Mouse (Mus musculus): ENCODE measurements at regions not wholly inside any gene's neighbourhood (a gene's known extent, or its start where the extent isn't known, plus 50 kb on each side); places are given as distances from the start of the nearest gene placed in this dataset.

DNA sequence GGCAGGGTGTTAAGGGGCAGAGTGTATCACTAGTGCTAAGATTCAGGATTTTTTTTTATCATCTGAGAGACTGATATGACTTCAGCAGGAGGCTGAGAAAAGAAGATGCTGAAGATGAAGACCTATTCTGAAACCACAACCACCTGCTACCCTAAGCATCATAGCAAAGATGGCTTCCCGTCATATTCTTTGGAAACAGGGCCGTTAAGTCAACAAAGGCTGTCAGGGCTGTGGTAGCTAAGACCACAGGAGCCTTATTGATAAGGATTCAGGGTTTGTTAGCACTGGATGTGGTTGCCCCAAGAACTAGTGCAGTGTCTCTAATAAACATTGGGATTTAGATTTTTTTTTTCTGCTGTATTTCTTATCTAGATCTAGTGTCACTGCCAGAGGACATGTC lies 56.7 kb upstream of the Rasgrp1 start:
- no peaks in the 10 kb centered on the region for H3K27me3 ChIP-seq (replicated peaks; ENCODE audit: control insufficient read depth, insufficient read depth, low read length)
- no peak overlapping the region for H3K4me3 ChIP-seq (ENCODE audit: low read depth, low read length)
- WGBS = 68% methylated on average over 2 of the region's 2 CpGs
- ATAC-seq = no peak
- no peaks in the 10 kb centered on the region for H3K4me1 ChIP-seq (ENCODE audit: control insufficient read depth, insufficient read depth, low read length)
- no peak overlapping the region for H3K4me2 ChIP-seq (ENCODE audit: low read length)
- no peak for DNase-seq (ENCODE audit: low spot score)
- no peak overlapping the region for H3K9ac ChIP-seq (ENCODE audit: low read length)
- H3K27ac ChIP-seq (ENCODE audit: low read depth, low read length) = no peak overlapping the region
- no peaks in the 10 kb centered on the region for H3K36me3 ChIP-seq (ENCODE audit: control insufficient read depth, insufficient read depth, low read length)
- no peaks in the 10 kb centered on the region for H3K9me3 ChIP-seq (replicated peaks; ENCODE audit: control insufficient read depth, low read length)

DNA sequence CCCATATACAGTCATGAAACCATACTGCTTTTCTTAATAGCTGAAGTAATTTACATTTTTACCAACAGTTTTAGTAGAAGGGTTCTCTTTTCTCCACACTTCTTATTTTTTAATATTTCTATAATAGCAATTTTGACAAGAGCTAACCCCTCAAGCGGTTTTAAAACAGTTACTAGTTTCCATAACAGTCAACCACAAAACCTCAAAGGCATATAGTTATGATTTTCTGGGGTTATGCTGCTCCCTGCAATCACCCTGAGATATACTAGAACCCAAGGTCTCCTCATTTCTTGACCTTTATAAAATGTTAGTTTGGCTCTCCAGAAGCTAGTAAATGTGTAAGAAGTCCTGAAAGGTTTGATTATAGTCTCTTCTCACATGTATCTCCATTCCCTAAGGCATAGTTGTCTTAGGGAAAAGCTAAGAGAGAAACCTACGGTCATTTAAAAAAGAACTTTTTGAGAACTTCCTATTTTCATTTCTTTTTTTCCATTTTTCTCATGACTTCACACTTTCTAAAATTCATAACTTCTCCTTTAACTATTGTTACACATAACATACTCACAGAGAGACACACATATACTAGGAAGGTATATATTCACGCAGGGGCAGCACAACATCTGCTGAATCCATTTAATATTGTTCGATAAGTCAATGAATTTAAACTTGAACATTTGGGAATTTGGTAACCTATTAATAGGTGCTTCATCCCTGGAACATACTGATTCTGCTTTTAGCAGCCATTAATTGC lies 60.8 kb upstream of the Rasgrp1 start:
- no peak for DNase-seq (ENCODE audit: low spot score)
- no peak overlapping the region for H3K9ac ChIP-seq (ENCODE audit: low read length)
- ATAC-seq = no peak
- WGBS = 94% methylated on average over 4 of the region's 4 CpGs
- no peaks in the 10 kb centered on the region for H3K36me3 ChIP-seq (ENCODE audit: control insufficient read depth, insufficient read depth, low read length)
- H3K27ac ChIP-seq (ENCODE audit: low read depth, low read length) = no peak overlapping the region
- no peaks in the 10 kb centered on the region for H3K27me3 ChIP-seq (replicated peaks; ENCODE audit: control insufficient read depth, insufficient read depth, low read length)
- H3K4me3 ChIP-seq (ENCODE audit: low read depth, low read length) = no peak overlapping the region
- H3K4me2 ChIP-seq (ENCODE audit: low read length) = no peak overlapping the region
- no peaks in the 10 kb centered on the region for H3K4me1 ChIP-seq (ENCODE audit: control insufficient read depth, insufficient read depth, low read length)
- H3K9me3 ChIP-seq (replicated peaks; ENCODE audit: control insufficient read depth, low read length) = no peaks in the 10 kb centered on the region

DNA sequence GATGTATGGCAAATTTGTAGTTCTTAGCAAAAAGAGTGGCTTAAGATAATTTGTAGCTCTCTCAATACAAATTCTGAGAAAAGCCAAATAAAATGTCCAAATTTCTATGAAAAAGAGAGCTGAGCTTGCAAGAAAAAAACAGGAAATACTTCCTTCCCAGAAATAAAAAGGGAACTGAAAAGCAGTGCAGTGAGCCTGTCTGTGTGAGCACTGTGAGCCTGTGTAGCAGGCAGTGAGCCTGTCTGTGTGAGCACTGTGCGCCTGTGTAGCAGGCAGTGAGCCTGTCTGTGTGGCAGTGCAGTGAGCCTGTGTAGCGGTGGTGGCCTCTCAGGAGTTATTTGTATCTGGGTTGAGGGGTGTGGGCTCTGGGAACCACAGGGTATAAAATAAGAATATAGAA lies 62.7 kb upstream of the Rasgrp1 start:
- no peak overlapping the region for H3K4me3 ChIP-seq (ENCODE audit: low read depth, low read length)
- no peak overlapping the region for H3K27ac ChIP-seq (ENCODE audit: low read depth, low read length)
- no peaks in the 10 kb centered on the region for H3K9me3 ChIP-seq (replicated peaks; ENCODE audit: control insufficient read depth, low read length)
- WGBS = 20% methylated on average over 2 of the region's 2 CpGs
- H3K4me1 ChIP-seq (ENCODE audit: control insufficient read depth, insufficient read depth, low read length) = no peaks in the 10 kb centered on the region
- H3K36me3 ChIP-seq (ENCODE audit: control insufficient read depth, insufficient read depth, low read length) = no peaks in the 10 kb centered on the region
- H3K4me2 ChIP-seq (ENCODE audit: low read length) = no peak overlapping the region
- H3K9ac ChIP-seq (ENCODE audit: low read length) = no peak overlapping the region
- H3K27me3 ChIP-seq (replicated peaks; ENCODE audit: control insufficient read depth, insufficient read depth, low read length) = no peaks in the 10 kb centered on the region
- DNase-seq (ENCODE audit: low spot score) (no peak), ATAC-seq (no peak)

DNA sequence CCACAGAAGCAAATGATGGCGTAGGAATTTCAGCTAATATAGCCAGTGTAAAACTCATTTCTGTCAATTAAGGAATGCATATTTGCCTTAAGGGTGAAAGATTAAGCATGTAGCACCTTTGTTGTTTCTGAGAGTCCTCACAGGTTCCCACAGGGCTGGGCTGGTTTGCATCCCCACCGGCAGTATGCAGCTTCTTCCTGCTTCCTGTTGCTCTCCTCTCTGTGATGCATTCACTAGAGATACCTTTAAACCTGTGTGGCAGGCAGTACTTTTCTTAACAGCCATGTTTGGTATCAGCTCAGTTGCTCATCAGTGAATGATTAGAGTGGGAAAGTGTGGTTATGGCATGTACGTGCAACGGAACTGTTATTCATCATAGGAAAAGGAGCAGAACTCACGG lies 65.4 kb upstream of the Rasgrp1 start:
- 84% methylated on average over 5 of the region's 5 CpGs for WGBS

DNA sequence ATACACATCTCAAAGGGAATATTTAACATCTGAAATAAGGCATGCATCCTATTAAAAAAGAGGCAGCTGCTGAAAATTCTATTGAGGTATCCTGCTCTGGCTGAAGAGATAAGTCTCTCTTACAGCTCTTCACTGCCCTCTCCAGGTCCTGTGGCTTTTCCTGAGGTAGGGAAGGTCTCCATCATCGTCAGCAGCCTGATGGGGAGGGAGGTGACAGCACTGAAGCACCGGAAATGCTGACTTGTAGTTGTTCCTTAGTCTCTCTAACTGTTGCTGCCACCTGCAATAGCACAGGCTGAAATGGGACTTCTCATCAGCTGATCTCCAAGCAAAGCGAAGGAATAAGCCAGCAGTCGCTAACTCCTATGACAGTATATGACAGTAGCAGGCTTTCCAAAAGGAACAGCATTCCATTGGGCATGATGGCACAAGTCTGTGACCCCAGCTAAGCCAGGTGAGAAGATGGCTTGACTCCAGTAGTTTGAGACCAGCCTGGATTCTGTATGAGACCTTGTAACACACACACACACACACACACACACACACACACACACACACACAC lies 69.3 kb upstream of the Rasgrp1 start:
- Histone ChIP-seq H3K27me3 (replicated peaks; ENCODE audit: control insufficient read depth, insufficient read depth, low read length) (no peaks in the 10 kb centered on the region), H3K4me1 (ENCODE audit: control insufficient read depth, insufficient read depth, low read length) (no peaks in the 10 kb centered on the region), H3K9me3 (replicated peaks; ENCODE audit: control insufficient read depth, low read length) (no peaks in the 10 kb centered on the region), H3K4me3 (ENCODE audit: low read depth, low read length) (no peak overlapping the region), H3K27ac (ENCODE audit: low read depth, low read length) (no peak overlapping the region), H3K4me2 (ENCODE audit: low read length) (no peak overlapping the region), H3K9ac (ENCODE audit: low read length) (no peak overlapping the region), H3K36me3 (ENCODE audit: control insufficient read depth, insufficient read depth, low read length) (no peaks in the 10 kb centered on the region)
- 55% methylated on average over 4 of the region's 4 CpGs for WGBS
- ATAC-seq = no peak
- DNase-seq (ENCODE audit: low spot score) = peak; percentile 25

More for the DNA sequence above, 65.4 kb upstream of the Rasgrp1 start:
- no peak overlapping the region for H3K4me2 ChIP-seq (ENCODE audit: low read length)
- no peaks in the 10 kb centered on the region for H3K4me1 ChIP-seq (ENCODE audit: control insufficient read depth, insufficient read depth, low read length)
- H3K27ac ChIP-seq (ENCODE audit: low read depth, low read length) = no peak overlapping the region
- ATAC-seq = no peak
- H3K9me3 ChIP-seq (replicated peaks; ENCODE audit: control insufficient read depth, low read length) = no peaks in the 10 kb centered on the region
- H3K36me3 ChIP-seq (ENCODE audit: control insufficient read depth, insufficient read depth, low read length) = no peaks in the 10 kb centered on the region
- no peak overlapping the region for H3K4me3 ChIP-seq (ENCODE audit: low read depth, low read length)
- H3K27me3 ChIP-seq (replicated peaks; ENCODE audit: control insufficient read depth, insufficient read depth, low read length) = no peaks in the 10 kb centered on the region
- DNase-seq (ENCODE audit: low spot score) = no peak
- H3K9ac ChIP-seq (ENCODE audit: low read length) = no peak overlapping the region

DNA sequence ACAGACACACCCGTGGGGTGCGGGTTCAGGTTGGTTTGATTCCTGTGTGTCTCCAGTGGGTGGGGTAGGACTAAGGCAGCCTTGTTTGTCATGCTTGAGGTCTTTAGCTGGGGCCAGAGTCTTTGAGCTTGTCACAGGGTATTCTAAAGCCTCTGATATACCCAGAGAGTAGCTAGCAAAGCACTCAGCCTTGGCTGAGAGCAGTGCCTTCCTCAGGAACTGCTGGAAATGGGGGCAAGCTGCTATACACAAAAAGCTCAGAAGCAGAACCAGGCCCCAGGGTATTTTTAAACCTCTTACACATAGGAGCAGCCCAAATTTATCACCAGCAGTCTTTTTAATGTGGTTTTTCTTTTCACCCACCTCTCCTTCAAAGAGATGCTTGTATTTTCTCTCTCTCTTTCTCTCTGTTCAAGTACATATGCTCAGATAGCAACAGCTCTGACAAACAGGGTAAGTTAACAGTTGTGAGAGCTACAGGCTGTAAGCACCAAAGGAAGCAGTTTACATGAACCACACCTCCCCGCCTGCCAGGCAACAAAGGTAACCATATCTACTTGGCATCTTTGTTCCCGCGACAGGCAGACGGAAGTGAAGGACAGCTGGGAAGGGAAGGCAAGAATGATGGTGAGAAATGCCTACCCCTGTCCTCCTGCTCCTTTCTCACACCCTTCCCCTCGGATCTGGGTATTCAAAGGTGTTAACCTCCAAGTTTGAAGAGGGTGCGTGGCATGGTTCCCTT lies 74.6 kb upstream of the Rasgrp1 start:
- 85% methylated on average over 8 of the region's 8 CpGs for WGBS
- no peak overlapping the region for H3K9ac ChIP-seq (ENCODE audit: low read length)
- no peaks in the 10 kb centered on the region for H3K9me3 ChIP-seq (replicated peaks; ENCODE audit: control insufficient read depth, low read length)
- H3K4me1 ChIP-seq (ENCODE audit: control insufficient read depth, insufficient read depth, low read length) = no peaks in the 10 kb centered on the region
- ATAC-seq (no peak), DNase-seq (ENCODE audit: low spot score) (no peak)
- H3K4me2 ChIP-seq (ENCODE audit: low read length) = no peak overlapping the region
- H3K36me3 ChIP-seq (ENCODE audit: control insufficient read depth, insufficient read depth, low read length) = no peaks in the 10 kb centered on the region
- no peak overlapping the region for H3K27ac ChIP-seq (ENCODE audit: low read depth, low read length)
- H3K4me3 ChIP-seq (ENCODE audit: low read depth, low read length) = no peak overlapping the region
- no peaks in the 10 kb centered on the region for H3K27me3 ChIP-seq (replicated peaks; ENCODE audit: control insufficient read depth, insufficient read depth, low read length)

DNA sequence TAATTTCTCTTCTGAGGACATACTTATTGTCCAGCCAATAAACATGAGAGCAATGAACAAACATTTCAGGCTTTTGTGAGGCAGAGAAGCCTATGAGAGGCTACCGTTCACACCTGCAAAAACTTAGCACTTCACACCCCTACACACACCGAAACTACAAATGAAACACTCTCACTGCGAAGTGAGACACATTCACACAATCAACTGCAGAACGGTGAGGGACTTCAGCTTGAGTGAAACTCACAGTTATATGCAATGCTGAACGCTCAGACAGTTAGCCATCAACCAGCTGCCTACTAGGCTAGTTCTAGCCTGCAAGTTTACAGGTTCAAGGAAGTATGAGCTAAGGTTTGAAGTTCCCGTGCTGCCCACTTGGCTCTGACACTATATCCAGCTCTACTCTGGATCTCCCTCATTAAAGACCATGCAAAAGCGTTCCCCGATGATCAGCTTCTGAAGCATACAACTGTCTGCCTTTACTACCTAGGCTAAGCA lies 75.4 kb upstream of the Rasgrp1 start:
- Histone ChIP-seq H3K36me3 (ENCODE audit: control insufficient read depth, insufficient read depth, low read length) (no peaks in the 10 kb centered on the region), H3K9ac (ENCODE audit: low read length) (no peak overlapping the region), H3K4me3 (ENCODE audit: low read depth, low read length) (no peak overlapping the region), H3K4me1 (ENCODE audit: control insufficient read depth, insufficient read depth, low read length) (no peaks in the 10 kb centered on the region), H3K27me3 (replicated peaks; ENCODE audit: control insufficient read depth, insufficient read depth, low read length) (no peaks in the 10 kb centered on the region), H3K9me3 (replicated peaks; ENCODE audit: control insufficient read depth, low read length) (no peaks in the 10 kb centered on the region), H3K27ac (ENCODE audit: low read depth, low read length) (no peak overlapping the region), H3K4me2 (ENCODE audit: low read length) (no peak overlapping the region)
- 90% methylated on average over 8 of the region's 8 CpGs for WGBS
- DNase-seq (ENCODE audit: low spot score) (no peak), ATAC-seq (no peak)

DNA sequence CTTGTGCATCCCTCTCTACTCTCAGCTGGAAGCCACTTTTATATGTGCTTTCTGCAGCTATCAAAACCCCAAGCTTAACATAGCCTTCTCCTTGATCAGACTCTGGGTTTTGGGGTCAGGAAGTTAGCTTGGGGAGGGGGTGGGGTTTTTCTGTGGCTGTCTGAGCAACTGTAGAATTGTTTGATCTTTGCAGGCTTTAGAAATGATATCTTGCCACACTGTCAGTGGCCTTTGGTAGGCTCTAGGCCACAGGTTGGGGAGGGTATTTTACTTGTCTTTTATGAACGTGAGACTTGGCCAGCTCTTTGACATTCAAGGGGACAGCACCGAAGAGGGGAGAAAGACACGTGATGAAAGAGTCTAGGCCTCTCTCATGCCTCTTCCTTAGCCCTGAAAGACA lies 75.9 kb upstream of the Rasgrp1 start:
- H3K4me3 ChIP-seq (ENCODE audit: low read depth, low read length) = no peak overlapping the region
- WGBS = 86% methylated on average over 3 of the region's 3 CpGs

DNA sequence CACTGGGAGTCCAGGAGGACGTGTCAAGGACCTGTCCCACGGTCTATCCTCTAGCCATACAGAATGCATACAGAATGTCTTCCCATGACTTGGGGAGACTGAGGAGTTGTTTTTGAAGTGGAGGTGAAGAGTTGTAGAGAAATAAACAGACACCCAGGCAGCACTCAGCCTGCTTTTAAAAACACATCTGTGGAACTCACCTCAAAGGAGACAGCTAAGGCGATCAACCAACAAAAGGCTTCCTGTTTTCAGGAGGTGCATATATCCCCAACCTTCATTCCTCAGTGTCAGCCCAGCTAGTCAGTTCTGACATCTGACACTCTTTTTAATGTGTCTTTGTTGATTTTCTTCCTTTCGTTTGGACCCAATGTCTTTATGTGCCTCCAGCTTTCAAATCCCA lies 78.6 kb upstream of the Rasgrp1 start:
- Histone ChIP-seq H3K36me3 (ENCODE audit: control insufficient read depth, insufficient read depth, low read length) (no peaks in the 10 kb centered on the region), H3K27me3 (replicated peaks; ENCODE audit: control insufficient read depth, insufficient read depth, low read length) (no peaks in the 10 kb centered on the region), H3K27ac (ENCODE audit: low read depth, low read length) (no peak overlapping the region), H3K9ac (ENCODE audit: low read length) (no peak overlapping the region), H3K9me3 (replicated peaks; ENCODE audit: control insufficient read depth, low read length) (no peaks in the 10 kb centered on the region), H3K4me2 (ENCODE audit: low read length) (no peak overlapping the region), H3K4me1 (ENCODE audit: control insufficient read depth, insufficient read depth, low read length) (no peaks in the 10 kb centered on the region), H3K4me3 (ENCODE audit: low read depth, low read length) (no peak overlapping the region)
- ATAC-seq (no peak), DNase-seq (ENCODE audit: low spot score) (no peak)
- WGBS = 85% methylated on average over 4 of the region's 4 CpGs

More for the DNA sequence above, 75.9 kb upstream of the Rasgrp1 start:
- ATAC-seq (no peak), DNase-seq (ENCODE audit: low spot score) (no peak)
- Histone ChIP-seq H3K9me3 (replicated peaks; ENCODE audit: control insufficient read depth, low read length) (no peaks in the 10 kb centered on the region), H3K9ac (ENCODE audit: low read length) (no peak overlapping the region), H3K27me3 (replicated peaks; ENCODE audit: control insufficient read depth, insufficient read depth, low read length) (no peaks in the 10 kb centered on the region), H3K27ac (ENCODE audit: low read depth, low read length) (no peak overlapping the region), H3K36me3 (ENCODE audit: control insufficient read depth, insufficient read depth, low read length) (no peaks in the 10 kb centered on the region), H3K4me1 (ENCODE audit: control insufficient read depth, insufficient read depth, low read length) (no peaks in the 10 kb centered on the region), H3K4me2 (ENCODE audit: low read length) (no peak overlapping the region)
